Mouse (Mus musculus) liver, embryonic 11.5 days (tissue): ENCODE data around the gene Farp2. TPM values are rescaled to one million over a fixed set of nuclear protein-coding genes. Genes with fewer than 3 reads are reported as not detected.

Experiments
- ATAC-seq: fragments of 200-750 bp; cut with Nextera tagmentation; replicated peaks from 2 replicates; pipeline ENCODE4 v1.8.0; 2017; ENCODE audit warnings: moderate number of reproducible peaks, mild to moderate bottlenecking, moderate TSS enrichment, moderate library complexity; ENCODE audit not compliant: low FRiP score
- DNase-seq: peaks from one replicate; pipeline ENCODE4 v3.0.0-alpha.2; 2017; ENCODE audit warnings: low spot score
- H3K27ac ChIP-seq: fragments of 300-500 bp; sonication (generic); 2 replicates; pipeline ENCODE4 v1.5.1; 2014; ENCODE audit warnings: mild to moderate bottlenecking, low read depth, low read length, control low read depth
- H3K27me3 ChIP-seq: fragments of 300-500 bp; sonication (generic); replicated peaks from 2 replicates; pipeline ENCODE4 v1.6.1; 2014; ENCODE audit warnings: low read length, mixed read lengths; ENCODE audit not compliant: control insufficient read depth, insufficient read depth
- H3K36me3 ChIP-seq: fragments of 300-500 bp; sonication (generic); 2 replicates; pipeline ENCODE4 v1.6.1; 2014; ENCODE audit warnings: mild to moderate bottlenecking, low read length, moderate library complexity, mixed read lengths; ENCODE audit not compliant: control insufficient read depth, insufficient read depth
- H3K4me1 ChIP-seq: fragments of 300-500 bp; sonication (generic); replicated peaks from 2 replicates; pipeline ENCODE4 v1.6.1; 2014; ENCODE audit warnings: low read length, mixed read lengths; ENCODE audit not compliant: control insufficient read depth, insufficient read depth
- H3K4me2 ChIP-seq: fragments of 300-500 bp; sonication (generic); 2 replicates; pipeline ENCODE4 v1.6.1; 2014; ENCODE audit warnings: mild to moderate bottlenecking, control low read depth, moderate library complexity
- H3K4me3 ChIP-seq: fragments of 300-500 bp; sonication (generic); 2 replicates; pipeline ENCODE4 v1.5.1; 2014; ENCODE audit warnings: low read depth, low read length, control low read depth
- H3K9ac ChIP-seq: fragments of 300-500 bp; sonication (generic); 2 replicates; pipeline ENCODE4 v1.6.1; 2014; ENCODE audit warnings: low read depth, low read length, control low read depth
- H3K9me3 ChIP-seq: fragments of 300-500 bp; sonication (generic); 2 replicates; pipeline ENCODE4 v1.6.1; 2016; ENCODE audit warnings: low read length, inconsistent platforms, mixed read lengths; ENCODE audit not compliant: control insufficient read depth
- WGBS: fragments of 180-500 bp; shearing (Covaris S2); extraction: QIAGEN DNeasy Blood & Tissue Kit; methylation state at CpG from one replicate; pipeline ENCODE4 v1.1.7; 2014; 5-methylcytosine and 5-hydroxymethylcytosine counted together
- polyA plus RNA-seq: library from polyadenylated mRNA; unstranded; fragments of >200 nt; fragmentation: Nextera tagmentation; extraction: Ambion mirVana; gene quantifications from 2 replicates; pipeline ENCODE4 v1.2.1, GENCODE M21; 2014

The Farp2 gene
- polyA plus RNA-seq, 1 experiment from 2014 or later = 2.3 TPM

- no peak overlapping the region for H3K27ac ChIP-seq
- no peak overlapping the region for H3K9ac ChIP-seq
- H3K9me3 ChIP-seq = no peaks in the 10 kb centered on the region
- DNase-seq (no peak), ATAC-seq (peak; percentile 51; the same call in 1 of the 2 replicates)
- no peak overlapping the region for H3K4me3 ChIP-seq
- H3K4me2 ChIP-seq = no peak overlapping the region
- no peaks in the 10 kb centered on the region for H3K27me3 ChIP-seq
- no peaks in the 10 kb centered on the region for H3K36me3 ChIP-seq
- no peaks in the 10 kb centered on the region for H3K4me1 ChIP-seq
- WGBS = 83% methylated on average over 14 of the region's 14 CpGs
These were observed 95.5 kb downstream of the Farp2 start for GRCm38 (mm10) chr1:93607090-93608083.

- WGBS = 68% methylated on average over 4 of the region's 4 CpGs
- H3K9me3 ChIP-seq = no peaks in the 10 kb centered on the region
- no peak for DNase-seq
- H3K4me3 ChIP-seq = no peak overlapping the region
- H3K4me1 ChIP-seq = no peaks in the 10 kb centered on the region
- H3K27me3 ChIP-seq = no peaks in the 10 kb centered on the region
- no peak overlapping the region for H3K9ac ChIP-seq
- H3K4me2 ChIP-seq = no peak overlapping the region
- ATAC-seq = no peak
- no peaks in the 10 kb centered on the region for H3K36me3 ChIP-seq
- H3K27ac ChIP-seq = no peak overlapping the region
These were observed 96.9 kb downstream of the Farp2 start for GRCm38 (mm10) chr1:93608696-93609245.

DNA sequence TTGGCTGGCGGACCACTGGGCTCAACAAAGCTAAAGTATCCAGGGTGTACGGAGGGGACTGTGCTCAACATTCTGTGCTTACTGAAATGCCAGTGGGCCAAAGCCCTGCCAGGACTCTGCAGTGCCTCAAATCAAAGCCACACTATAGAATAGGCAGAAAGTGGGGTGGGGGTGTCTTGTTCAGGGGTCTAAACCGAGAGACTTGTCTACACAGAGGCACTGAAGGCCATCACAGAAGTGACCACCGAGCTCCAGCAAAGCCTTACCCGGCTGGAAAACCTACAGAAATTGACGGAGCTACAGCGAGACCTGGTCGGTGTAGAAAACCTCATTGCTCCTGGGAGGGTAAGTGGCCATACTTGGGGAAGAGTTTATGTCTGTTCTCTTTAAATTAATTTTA lies 97.9 kb downstream of the Farp2 start:
- 84% methylated on average over 8 of the region's 8 CpGs for WGBS
- no peaks in the 10 kb centered on the region for H3K36me3 ChIP-seq
- no peaks in the 10 kb centered on the region for H3K4me1 ChIP-seq
- DNase-seq (no peak), ATAC-seq (no peak)
- no peaks in the 10 kb centered on the region for H3K9me3 ChIP-seq
- no peak overlapping the region for H3K27ac ChIP-seq
- H3K4me3 ChIP-seq = no peak overlapping the region
- no peak overlapping the region for H3K9ac ChIP-seq
- H3K27me3 ChIP-seq = no peaks in the 10 kb centered on the region
- no peak overlapping the region for H3K4me2 ChIP-seq

DNA sequence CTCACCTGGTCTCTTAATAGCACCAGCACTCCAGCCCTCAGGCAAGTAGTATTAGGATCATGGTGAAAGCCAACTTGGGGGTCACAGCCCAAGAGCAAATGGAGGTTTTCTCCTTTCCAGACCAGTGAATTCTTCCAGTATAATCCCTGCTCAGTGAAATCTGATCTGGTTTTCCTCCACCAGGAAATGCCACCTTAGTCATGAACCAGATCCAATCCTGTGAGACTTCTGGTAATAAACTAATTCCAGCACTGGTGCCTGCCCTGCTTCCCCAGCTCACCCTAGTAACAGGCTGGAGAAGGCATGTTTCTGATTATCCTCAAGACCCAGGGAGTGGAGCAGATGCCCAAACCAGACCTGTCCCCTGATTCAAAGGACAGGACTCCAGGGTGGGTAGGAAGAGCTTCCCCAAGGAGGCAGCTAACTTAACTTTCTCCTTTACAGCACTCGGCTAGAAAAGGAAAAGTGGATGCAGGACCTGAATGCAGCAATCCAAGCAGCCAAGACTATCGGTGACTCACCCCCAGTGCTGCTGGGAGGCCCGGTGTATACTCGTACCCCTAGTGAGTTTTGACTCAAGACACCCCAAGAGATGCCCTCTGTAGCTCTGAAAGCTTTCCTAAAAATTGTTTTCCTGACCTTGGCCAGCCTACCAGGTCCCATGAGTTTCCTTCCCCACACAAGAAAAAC lies 106.3 kb downstream of the Farp2 start:
- Histone ChIP-seq H3K4me3 (no peak overlapping the region), H3K4me1 (peaks cover 19% of the 10 kb centered on the region), H3K27ac (no peak overlapping the region), H3K4me2 (no peak overlapping the region), H3K27me3 (no peaks in the 10 kb centered on the region), H3K36me3 (peaks cover 11% of the 10 kb centered on the region; the same call in 1 of the 2 replicates), H3K9ac (no peak overlapping the region), H3K9me3 (no peaks in the 10 kb centered on the region)
- DNase-seq = no peak
- WGBS = 77% methylated on average over 4 of the region's 4 CpGs
- ATAC-seq = no peak

GRCm38 (mm10) chr1:93618948-93619347 lies 107.1 kb downstream of the Farp2 start:
- peaks cover 18% of the 10 kb centered on the region; the same call in 1 of the 2 replicates for H3K36me3 ChIP-seq
- H3K27me3 ChIP-seq = no peaks in the 10 kb centered on the region
- no peaks in the 10 kb centered on the region for H3K9me3 ChIP-seq
- no peak overlapping the region for H3K4me3 ChIP-seq
- peak overlapping the region; percentile 1; the same call in 1 of the 2 replicates for H3K4me2 ChIP-seq
- no peak overlapping the region for H3K9ac ChIP-seq
- DNase-seq (no peak), ATAC-seq (peak; percentile 80)
- 42% methylated on average over 5 of the region's 5 CpGs for WGBS
- H3K27ac ChIP-seq = no peak overlapping the region
- H3K4me1 ChIP-seq = peaks cover 21% of the 10 kb centered on the region

- H3K36me3 ChIP-seq = peaks cover 41% of the 10 kb centered on the region
- H3K9ac ChIP-seq = no peak overlapping the region
- ATAC-seq = peak; percentile 90
- H3K27me3 ChIP-seq = no peaks in the 10 kb centered on the region
- no peak for DNase-seq
- H3K4me3 ChIP-seq = no peak overlapping the region
- H3K9me3 ChIP-seq = no peaks in the 10 kb centered on the region
- peak overlapping the region; percentile 41; the same call in 1 of the 2 replicates for H3K27ac ChIP-seq
- 20% methylated on average over 1 of the region's 1 CpGs for WGBS
- H3K4me1 ChIP-seq = peaks cover 19% of the 10 kb centered on the region
- H3K4me2 ChIP-seq = peak overlapping the region; percentile 20; the same call in 1 of the 2 replicates
These were observed 112.6 kb downstream of the Farp2 start for GRCm38 (mm10) chr1:93624502-93624901.

GRCm38 (mm10) chr1:93630796-93631195 lies 118.9 kb downstream of the Farp2 start:
- Histone ChIP-seq H3K4me3 (no peak overlapping the region), H3K36me3 (peaks cover 16% of the 10 kb centered on the region), H3K4me1 (peaks cover 30% of the 10 kb centered on the region), H3K4me2 (peak overlapping the region; percentile 33; the same call in 1 of the 2 replicates), H3K9ac (peak overlapping the region; percentile 46; the same call in 1 of the 2 replicates), H3K27me3 (no peaks in the 10 kb centered on the region), H3K9me3 (no peaks in the 10 kb centered on the region), H3K27ac (peak overlapping the region; percentile 63)
- WGBS = 51% methylated on average over 3 of the region's 3 CpGs
- DNase-seq (no peak), ATAC-seq (no peak)

GRCm38 (mm10) chr1:93632723-93633122 lies 120.8 kb downstream of the Farp2 start:
- no peak overlapping the region for H3K4me2 ChIP-seq
- no peaks in the 10 kb centered on the region for H3K9me3 ChIP-seq
- ATAC-seq (no peak), DNase-seq (no peak)
- 78% methylated on average over 3 of the region's 3 CpGs for WGBS
- H3K4me3 ChIP-seq = no peak overlapping the region
- no peaks in the 10 kb centered on the region for H3K27me3 ChIP-seq
- H3K9ac ChIP-seq = no peak overlapping the region
- H3K4me1 ChIP-seq = peaks cover 30% of the 10 kb centered on the region
- H3K27ac ChIP-seq = no peak overlapping the region; the same call in 1 of the 2 replicates
- peaks cover 6% of the 10 kb centered on the region for H3K36me3 ChIP-seq
